Mouse (Mus musculus) telencephalon, adult 2 months (tissue): Measurements from ENCODE around the gene Tas2r126.
"Not testable (repeated sequence)": the region's sequence is repeated elsewhere in the genome, so short reads cannot be mapped to it uniquely, and the experiment has no call there.

Source experiments
- DNase-seq: peaks from one replicate; pipeline ENCODE4 v3.0.0-alpha.2; 2011; ENCODE audit warnings: low read depth, low spot score

Tas2r126 gene

GRCm38 (mm10) chr6:42434446-42434845, at the start of gene Tas2r126:
Tas2r126 (plus strand) TSS chr6:42434535.
- no peak for DNase-seq

- DNase-seq, result no peak
Observed at GRCm38 (mm10) chr6:42385635-42386034, 48.7 kb upstream of the Tas2r126 start.

GRCm38 (mm10) chr6:42391796-42392330, 42.5 kb upstream of the Tas2r126 start:
- no peak for DNase-seq

GRCm38 (mm10) chr6:42395960-42396809, 38.1 kb upstream of the Tas2r126 start:
- DNase-seq, result no peak

GRCm38 (mm10) chr6:42397041-42397657, 37.2 kb upstream of the Tas2r126 start:
- DNase-seq, result no peak

GRCm38 (mm10) chr6:42398285-42398684, 36.0 kb upstream of the Tas2r126 start:
- no peak for DNase-seq

GRCm38 (mm10) chr6:42398998-42399397, 35.3 kb upstream of the Tas2r126 start:
- no peak for DNase-seq

- DNase-seq, result no peak
Observed at GRCm38 (mm10) chr6:42399938-42400337, 34.4 kb upstream of the Tas2r126 start, which contains the start of gene Tas2r143. Tas2r143 (plus strand) TSS chr6:42400238.

GRCm38 (mm10) chr6:42405134-42405533, 29.2 kb upstream of the Tas2r126 start, which contains the start of gene Tas2r135:
Tas2r135 (plus strand) TSS chr6:42405434.
- no peak for DNase-seq

GRCm38 (mm10) chr6:42419443-42419842, 14.9 kb upstream of the Tas2r126 start:
- DNase-seq, result no peak

GRCm38 (mm10) chr6:42421439-42421838, 12.9 kb upstream of the Tas2r126 start:
- DNase-seq, result no peak

- DNase-seq, result no peak
Observed at GRCm38 (mm10) chr6:42424472-42424871, 9.9 kb upstream of the Tas2r126 start.

GRCm38 (mm10) chr6:42426337-42426736, 8.0 kb upstream of the Tas2r126 start:
- DNase-seq, result peak; percentile 16

GRCm38 (mm10) chr6:42433554-42433953, 781 bp upstream of the Tas2r126 start:
- DNase-seq, result no peak

GRCm38 (mm10) chr6:42435490-42435889, 1.2 kb downstream of the Tas2r126 start:
- no peak for DNase-seq

- no peak for DNase-seq
Observed at GRCm38 (mm10) chr6:42441395-42441794, 7.1 kb downstream of the Tas2r126 start.

- DNase-seq, result no peak
Observed at GRCm38 (mm10) chr6:42444491-42444890, 10.2 kb downstream of the Tas2r126 start.

- no peak for DNase-seq
Observed at GRCm38 (mm10) chr6:42447381-42447780, 13.0 kb downstream of the Tas2r126 start.

GRCm38 (mm10) chr6:42465096-42465495, 30.8 kb downstream of the Tas2r126 start, which contains the start of gene Olfr458:
Olfr458 (minus strand) TSS chr6:42465196.
- no peak for DNase-seq

GRCm38 (mm10) chr6:42470542-42470941, 36.2 kb downstream of the Tas2r126 start:
- no peak for DNase-seq

- not testable (repeated sequence) for DNase-seq
Observed at GRCm38 (mm10) chr6:42471298-42471697, 37.0 kb downstream of the Tas2r126 start.

GRCm38 (mm10) chr6:42476235-42476634, 41.9 kb downstream of the Tas2r126 start, which contains the start of gene Olfr457:
Olfr457 (minus strand) TSS chr6:42476335.
- no peak for DNase-seq
